Mouse (Mus musculus): ENCODE measurements around the gene Oasl1. TPM values are rescaled to one million over a fixed set of nuclear protein-coding genes. Genes with fewer than 3 reads are reported as not detected.

Oasl1 gene
- total RNA-seq, 2 experiments from 2014 or later, result not detected

DNA sequence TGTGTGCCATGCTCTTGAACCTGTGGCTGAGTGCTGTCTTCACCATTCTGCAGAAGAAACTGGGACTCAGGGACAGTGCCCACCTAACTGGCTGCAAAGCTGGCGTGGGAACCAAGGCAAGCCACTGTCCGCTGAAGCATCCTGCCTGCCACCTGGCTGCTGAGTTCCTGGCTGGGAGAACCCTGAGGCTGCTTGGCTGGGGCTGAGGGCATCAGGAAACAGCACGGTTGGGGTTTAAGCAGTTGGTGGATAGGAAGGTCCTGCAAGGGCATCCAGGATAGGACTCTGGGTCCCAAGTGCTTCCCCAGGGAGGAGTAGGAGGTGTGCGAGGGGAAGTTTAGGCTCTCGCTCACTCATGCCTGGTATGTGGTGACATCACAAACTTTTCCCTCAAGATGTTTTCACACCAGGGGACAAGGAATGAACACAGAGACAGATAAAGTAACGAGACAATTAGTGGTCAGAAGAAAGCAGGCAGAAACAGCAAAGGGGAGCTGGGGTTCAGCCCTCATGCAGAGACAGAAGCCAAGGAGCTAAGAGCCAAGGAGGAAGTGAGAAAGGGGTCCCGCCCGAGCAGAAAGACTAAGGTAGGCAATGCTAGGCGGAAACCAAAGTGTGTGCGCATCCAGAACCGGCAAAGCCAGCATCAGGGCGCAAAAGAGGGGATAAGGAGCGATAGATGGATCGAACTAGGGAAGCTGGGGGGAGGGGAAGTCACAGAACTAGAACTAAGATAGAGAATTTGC lies 44.7 kb downstream of the Oasl1 start:
- DNase-seq (ENCODE audit: extremely low spot score in 1 of 2, low spot score in 1 of 2), result no peak

DNA sequence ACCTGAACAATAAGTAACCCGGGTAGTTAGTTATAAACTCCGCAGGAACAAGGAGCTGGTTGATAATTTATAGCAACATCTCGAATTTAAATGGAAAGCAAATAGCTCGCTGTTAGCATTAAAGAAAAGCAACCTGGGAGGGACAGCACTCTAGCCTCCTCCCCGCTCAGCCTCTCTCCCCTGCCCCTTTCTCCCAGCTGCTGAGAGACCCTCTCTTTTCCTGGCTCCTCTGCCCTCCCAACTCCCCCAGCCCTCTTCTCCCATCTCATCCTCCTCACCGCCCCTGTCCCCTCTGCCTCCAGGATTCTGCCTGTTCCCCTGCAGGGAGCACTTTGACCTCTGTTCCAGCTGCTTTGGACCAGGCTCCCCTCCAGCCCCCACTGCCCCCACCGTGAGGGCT lies 45.6 kb downstream of the Oasl1 start:
- no peak for DNase-seq (ENCODE audit: extremely low spot score in 1 of 2, low spot score in 1 of 2)

DNA sequence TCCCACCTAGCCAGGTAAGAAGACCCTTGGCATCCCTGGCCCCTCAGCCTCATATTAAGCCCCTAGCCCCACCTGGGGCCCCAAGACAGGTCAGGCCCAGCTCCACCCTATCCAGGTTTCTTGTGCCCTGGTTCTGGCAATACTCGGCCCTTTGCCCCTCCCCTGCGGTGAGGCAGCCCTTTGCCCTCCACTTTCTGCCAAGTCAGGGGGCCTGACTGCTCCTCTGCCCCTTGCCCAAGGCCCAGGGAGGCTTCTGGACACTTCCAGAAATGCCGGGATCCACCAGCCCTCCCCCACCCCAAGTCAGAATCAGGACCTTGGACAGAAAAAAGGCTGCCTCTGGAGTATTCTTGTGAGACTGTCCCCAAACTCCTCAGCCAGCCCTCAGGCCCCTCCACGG lies 46.0 kb downstream of the Oasl1 start:
- no peak for DNase-seq (ENCODE audit: extremely low spot score in 1 of 2, low spot score in 1 of 2)

DNA sequence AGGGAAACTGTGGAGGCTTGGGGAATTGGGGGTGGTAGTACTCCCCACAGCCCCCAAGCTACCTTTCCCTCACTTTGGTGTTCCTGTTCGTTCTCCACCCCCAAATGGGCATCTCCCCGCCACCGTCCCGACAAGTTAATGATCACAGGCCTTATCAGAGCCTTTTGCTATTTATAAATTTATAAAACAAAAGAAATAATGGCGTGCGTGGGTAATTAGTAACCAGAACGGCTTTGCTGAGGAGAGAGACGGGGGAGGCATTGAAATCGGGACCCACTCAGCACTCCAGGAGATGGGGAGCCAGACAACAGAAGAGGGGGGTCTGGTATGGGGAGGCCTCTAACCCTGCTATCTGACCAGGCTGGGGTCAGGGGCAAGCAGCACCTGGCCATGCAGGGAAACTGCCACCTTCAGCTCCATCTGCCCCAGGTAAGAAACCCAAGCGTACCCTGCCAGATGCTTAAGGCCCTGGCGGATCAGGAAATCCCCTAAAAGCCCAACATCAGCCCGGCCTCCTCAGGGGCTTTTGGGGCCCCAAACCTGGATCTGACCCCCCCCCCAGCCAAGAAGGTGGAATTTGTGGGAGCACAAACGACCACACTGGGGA lies 46.7 kb downstream of the Oasl1 start:
- no peak for DNase-seq (ENCODE audit: extremely low spot score in 1 of 2, low spot score in 1 of 2)

DNA sequence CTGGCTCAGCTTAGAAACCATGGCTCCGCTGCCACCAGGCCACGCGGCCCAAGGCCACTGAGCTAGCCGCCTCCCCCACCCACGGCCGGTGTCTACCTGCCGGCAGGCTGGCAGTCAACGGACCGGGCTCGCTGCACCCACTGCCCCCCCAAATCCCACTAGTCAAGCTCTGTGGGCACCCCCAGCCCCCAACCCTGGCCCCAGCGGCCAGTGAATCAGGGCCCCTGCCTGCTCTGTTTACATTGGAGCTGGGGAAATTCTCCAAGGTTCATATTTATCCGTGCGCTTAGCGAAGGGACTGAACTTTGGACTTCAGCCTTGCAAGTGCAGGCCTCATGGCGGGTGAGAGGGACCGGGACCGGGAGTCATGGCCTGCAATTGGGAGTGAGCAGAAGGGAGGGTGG lies 47.8 kb downstream of the Oasl1 start, which contains the start of gene Hnf1a:
Gene Hnf1a (minus strand): TSS at position 271 of the 404 bp plus-strand sequence.
- no peak for DNase-seq (ENCODE audit: extremely low spot score in 1 of 2, low spot score in 1 of 2)

DNA sequence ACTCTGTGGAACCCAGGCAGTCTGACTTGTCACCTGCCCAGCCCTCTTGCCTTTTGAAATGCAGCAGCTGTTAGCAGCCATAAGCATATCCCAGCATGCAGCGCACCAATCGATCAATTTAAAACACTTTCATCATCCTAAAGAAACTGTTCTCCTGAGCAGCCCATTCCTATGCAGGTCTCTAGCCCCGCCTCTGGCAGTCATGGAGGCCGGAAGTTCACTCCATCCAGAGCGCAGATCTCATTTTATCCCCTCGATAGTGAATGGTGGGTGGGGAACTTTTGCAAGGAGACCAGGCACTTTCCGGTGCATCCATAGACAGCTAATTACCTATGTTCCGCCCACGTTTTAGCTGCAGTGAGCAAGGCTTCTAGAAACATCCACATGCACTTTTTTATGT lies 49.2 kb downstream of the Oasl1 start:
- no peak for DNase-seq (ENCODE audit: extremely low spot score in 1 of 2, low spot score in 1 of 2)

DNA sequence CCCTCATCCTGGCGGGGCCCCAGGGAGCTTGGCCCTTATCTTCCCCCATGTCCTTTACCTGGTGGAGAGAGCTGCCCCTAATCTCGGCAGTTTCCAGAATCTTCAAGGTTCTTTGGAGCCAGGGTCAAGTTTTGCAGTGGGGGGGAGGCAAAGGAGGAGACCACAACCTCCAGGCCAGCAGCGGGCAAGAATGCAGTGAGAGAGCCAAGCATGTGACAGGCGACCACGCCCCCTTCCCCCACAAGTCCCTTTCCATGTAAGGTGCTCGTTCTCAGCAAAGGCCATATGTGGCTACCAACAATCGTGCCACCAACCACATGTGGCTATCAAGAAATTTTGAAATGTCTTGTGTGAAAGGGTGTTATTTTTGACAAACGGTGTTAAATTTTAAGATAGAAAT lies 50.1 kb downstream of the Oasl1 start:
- DNase-seq (ENCODE audit: extremely low spot score in 1 of 2, low spot score in 1 of 2), result no peak

DNA sequence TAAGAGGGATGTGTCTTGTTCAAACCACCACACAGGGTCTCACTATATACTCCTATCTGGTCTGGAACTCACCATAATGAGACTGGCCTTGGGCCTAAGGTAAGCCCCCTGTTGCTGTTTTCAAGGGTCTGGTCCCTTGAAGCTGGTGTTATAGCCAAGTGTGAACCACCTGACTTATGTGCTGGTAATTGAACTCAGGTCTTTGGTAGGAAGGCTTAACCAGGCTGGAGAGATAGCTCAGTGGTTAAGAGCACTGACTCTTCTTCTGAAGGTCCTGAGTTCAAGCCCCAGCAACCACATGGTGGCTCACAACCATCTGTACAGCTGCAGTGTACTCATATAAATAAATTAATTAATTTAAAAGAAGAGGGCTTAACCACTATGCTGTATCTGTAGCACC lies 53.9 kb downstream of the Oasl1 start:
- DNase-seq (ENCODE audit: extremely low spot score in 1 of 2, low spot score in 1 of 2), result no peak

DNA sequence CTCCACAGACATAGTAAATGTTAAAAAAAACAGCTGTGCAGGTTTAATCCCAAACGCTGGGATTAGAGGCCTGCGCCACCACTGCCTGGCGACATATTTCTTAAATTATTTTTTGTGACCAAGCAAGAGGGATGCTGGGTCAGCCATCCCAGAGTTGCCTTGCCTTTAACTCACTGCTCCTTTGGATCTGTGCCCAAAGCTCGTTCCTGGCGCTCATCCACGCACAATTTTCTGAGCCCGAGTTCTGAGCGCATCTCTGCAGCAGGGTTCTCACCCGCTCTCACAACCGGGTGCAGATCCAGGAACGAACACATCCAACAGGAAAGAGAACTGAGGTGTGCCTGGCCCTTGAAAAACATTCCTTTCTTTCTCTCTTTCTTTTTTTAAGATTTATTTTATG lies 55.4 kb downstream of the Oasl1 start:
- DNase-seq (ENCODE audit: extremely low spot score in 1 of 2, low spot score in 1 of 2), result peak in 1 of 2 experiments; percentile 8

DNA sequence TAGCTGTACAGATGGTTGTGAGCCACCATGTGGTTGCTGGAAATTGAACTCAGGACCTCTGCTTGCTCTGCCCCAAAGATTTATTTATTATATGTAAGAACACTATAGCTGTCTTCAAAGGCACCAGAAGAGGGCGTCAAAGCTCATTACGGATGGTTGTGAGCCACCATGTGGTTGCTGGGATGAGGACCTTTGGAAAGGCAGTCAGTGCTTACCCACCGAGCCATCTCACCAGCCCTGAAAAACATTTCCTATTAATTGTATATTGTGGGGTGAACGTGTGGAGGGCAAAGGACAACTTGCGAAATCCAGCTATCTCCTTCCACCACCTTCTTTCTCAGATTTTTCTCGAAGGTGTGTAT lies 55.8 kb downstream of the Oasl1 start:
- DNase-seq (ENCODE audit: extremely low spot score in 1 of 2, low spot score in 1 of 2), result peak in 1 of 2 experiments; percentile 7

DNA sequence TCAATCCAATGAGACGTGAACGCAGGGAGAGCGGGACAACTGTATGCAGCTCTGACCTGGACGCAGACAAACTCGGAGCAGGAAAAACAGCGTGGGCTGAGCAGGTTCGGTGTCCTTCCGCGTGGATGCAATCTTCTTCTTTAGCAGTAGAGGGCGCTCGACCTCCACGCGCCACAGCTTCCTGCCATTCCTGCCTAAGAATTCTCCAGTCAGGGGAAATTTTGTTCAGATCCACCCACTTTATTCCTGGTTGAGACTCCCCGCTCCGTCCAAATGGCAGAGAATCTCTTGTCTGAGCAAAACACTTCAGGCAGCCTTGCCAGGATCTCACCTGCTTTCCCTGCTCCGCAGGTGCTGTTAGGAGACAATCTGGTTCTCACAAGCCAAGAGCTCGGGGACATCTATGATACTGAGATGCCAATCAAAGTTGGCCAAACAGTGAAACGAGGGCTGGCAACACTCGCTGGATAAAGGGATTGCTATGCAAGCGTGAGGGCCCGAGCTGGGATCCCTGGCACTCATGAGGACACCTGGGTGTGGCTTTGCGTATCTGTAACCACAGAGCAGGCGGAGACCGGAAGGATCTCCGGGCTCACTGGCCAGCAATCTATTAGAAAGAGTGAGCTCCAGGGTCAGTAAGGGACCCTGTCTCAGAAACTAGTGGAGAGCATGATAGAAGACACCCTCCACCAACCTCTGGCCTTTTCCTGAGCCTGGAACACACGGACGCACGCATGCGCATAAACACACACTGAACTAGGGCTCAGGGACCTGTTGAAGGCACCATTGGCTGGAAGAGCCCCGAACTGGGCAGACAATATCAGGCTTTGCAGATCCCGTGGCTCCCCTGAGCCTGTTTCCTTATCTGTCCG lies 56.4 kb downstream of the Oasl1 start:
- DNase-seq (ENCODE audit: extremely low spot score in 1 of 2, low spot score in 1 of 2), result peak; percentile 66 to 67

DNA sequence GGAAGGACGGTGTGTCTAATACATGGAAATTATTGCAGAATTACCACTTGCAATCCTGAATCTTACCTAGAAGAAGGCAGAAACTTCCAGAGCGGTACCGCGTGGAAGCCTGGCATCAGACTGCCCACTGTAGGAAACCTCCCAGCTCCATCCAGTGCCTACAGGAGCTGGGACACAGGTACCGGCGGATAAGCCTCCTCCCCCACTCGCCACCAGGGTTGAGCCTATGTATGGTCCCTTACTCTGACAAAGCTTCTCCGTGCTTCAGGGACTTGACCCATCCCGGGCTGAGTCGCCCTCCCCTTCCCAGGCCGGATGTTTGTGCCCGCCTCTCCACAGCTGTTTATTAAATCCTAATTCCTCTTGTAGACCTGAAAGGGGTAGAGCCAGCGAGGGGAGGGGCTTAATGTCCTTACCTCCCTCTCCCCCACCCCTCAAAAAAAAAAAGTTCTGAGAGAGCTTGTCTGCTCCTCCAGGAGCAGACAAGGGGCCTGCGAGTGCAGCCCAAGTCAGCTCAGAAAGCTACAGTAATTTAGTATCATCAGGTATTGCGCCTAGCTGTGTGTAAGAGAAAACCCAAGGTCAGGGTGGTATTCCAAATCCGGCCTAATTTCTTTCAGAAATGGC lies 57.2 kb downstream of the Oasl1 start:
- DNase-seq (ENCODE audit: extremely low spot score in 1 of 2, low spot score in 1 of 2), result no peak

DNA sequence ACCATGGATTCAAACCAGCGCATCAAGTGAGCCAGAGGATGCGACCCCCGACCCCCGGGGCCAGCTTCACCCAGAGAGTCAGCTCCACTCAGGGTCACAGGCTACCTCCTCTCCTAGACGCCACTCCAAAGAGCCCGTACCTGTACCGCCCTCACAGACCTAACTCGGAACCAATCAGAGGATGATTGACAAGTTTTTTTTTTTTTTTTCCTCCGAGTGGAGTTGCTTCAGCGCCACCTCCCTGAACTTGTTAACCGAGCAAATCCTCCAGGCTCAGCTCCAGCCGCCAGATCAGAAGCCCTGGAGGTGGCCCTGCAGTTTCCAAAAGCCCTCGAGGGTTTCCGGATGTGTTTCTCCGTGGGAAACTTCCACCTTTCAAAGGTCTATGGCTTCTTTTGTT lies 59.0 kb downstream of the Oasl1 start:
- no peak for DNase-seq (ENCODE audit: extremely low spot score in 1 of 2, low spot score in 1 of 2)

DNA sequence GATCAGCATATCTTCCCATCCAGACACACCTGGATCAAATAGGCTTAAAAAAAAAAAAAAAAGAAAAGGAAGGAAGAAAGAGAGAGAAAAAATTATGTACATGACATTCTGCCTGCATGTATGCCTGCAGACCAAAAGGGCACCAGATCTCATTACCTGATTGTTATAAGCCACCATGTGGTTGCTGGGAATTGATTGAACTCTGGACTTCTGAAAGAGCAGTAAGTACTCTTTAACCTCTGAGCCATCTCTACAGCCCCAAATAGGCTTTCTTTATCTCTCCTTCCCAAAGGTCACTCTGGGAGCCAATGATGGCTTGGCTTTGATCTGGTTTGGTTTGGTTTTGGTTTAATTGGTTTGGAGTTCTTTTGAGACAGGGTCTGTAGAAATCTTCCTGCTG lies 62.0 kb downstream of the Oasl1 start:
- DNase-seq (ENCODE audit: extremely low spot score in 1 of 2, low spot score in 1 of 2), result no peak

Other genes with a start within 250 kb of the Oasl1 start
- 10 to 100 TPM; 36.7 to 46.2 TPM for gene Gltp, start 232.3 kb upstream of the Oasl1 start, total RNA-seq (2021)
- gene Tchp, start 215.5 kb upstream of the Oasl1 start, total RNA-seq (2021), result 10 to 100 TPM in 1 of 2 experiments, 1 to 10 TPM in 1; 9.3 to 14.4 TPM
- gene Ankrd13a, start 148.6 kb upstream of the Oasl1 start, total RNA-seq (2021), result 10 to 100 TPM; 41.1 to 43.1 TPM
- gene Git2, start 147.7 kb upstream of the Oasl1 start, total RNA-seq (2021), result 10 to 100 TPM; 35.9 to 47.2 TPM
- gene 1500011B03Rik, start 99.8 kb upstream of the Oasl1 start, total RNA-seq (2021), result 100 to 1,000 TPM; 162 to 172 TPM
- gene 4930519G04Rik, start 69.6 kb upstream of the Oasl1 start, total RNA-seq (2021), result not detected
- under 1 TPM; 0.75 to 0.84 TPM for gene Gm9936, start 64.6 kb upstream of the Oasl1 start, total RNA-seq (2021)
- 1 to 10 TPM; 1.8 to 1.9 TPM for gene Oasl2, start 26.3 kb upstream of the Oasl1 start, total RNA-seq (2021)
- 100 to 1,000 TPM; 209 to 211 TPM for gene 2210016L21Rik, start 18.9 kb downstream of the Oasl1 start, total RNA-seq (2021)
- not detected for gene Hnf1a, start 47.9 kb downstream of the Oasl1 start, total RNA-seq (2021)
- gene Sppl3, start 87.9 kb downstream of the Oasl1 start, total RNA-seq (2021), result 10 to 100 TPM; 84.7 to 85.9 TPM
- not detected for gene Gm10401, start 175.1 kb downstream of the Oasl1 start, total RNA-seq (2021)
- 1 to 10 TPM; 8.0 to 8.1 TPM for gene Acads, start 196.1 kb downstream of the Oasl1 start, total RNA-seq (2021)
- gene Unc119b, start 211.7 kb downstream of the Oasl1 start, total RNA-seq (2021), result 10 to 100 TPM; 26.8 to 30.9 TPM
- gene Mlec, start 234.9 kb downstream of the Oasl1 start, total RNA-seq (2021), result 10 to 100 TPM; 75.6 to 86.5 TPM